Mouse (Mus musculus) kidney, adult 9 months (tissue): Measurements from ENCODE around the gene Stxbp4.

Source experiments
- DNase-seq: peaks from one replicate; pipeline ENCODE4 v3.0.0; 2022

Gene Stxbp4

GRCm38 (mm10) chr11:90553963-90554362, 83.9 kb downstream of the Stxbp4 start:
- peak; percentile 3 for DNase-seq

- DNase-seq: no peak
Measured at GRCm38 (mm10) chr11:90552303-90553201, 85.3 kb downstream of the Stxbp4 start.

GRCm38 (mm10) chr11:90548560-90548959, 89.3 kb downstream of the Stxbp4 start:
- no peak for DNase-seq

GRCm38 (mm10) chr11:90538636-90539263, 99.1 kb downstream of the Stxbp4 start:
- DNase-seq: no peak

GRCm38 (mm10) chr11:90525311-90525710, 112.6 kb downstream of the Stxbp4 start:
- DNase-seq: no peak

- DNase-seq: no peak
Measured at GRCm38 (mm10) chr11:90521040-90521439, 116.8 kb downstream of the Stxbp4 start.

- no peak for DNase-seq
Measured at GRCm38 (mm10) chr11:90517750-90518149, 120.1 kb downstream of the Stxbp4 start.

- DNase-seq: no peak
Measured at GRCm38 (mm10) chr11:90512538-90513219, 125.2 kb downstream of the Stxbp4 start.

GRCm38 (mm10) chr11:90501846-90502245, 136.0 kb downstream of the Stxbp4 start:
- no peak for DNase-seq

- no peak for DNase-seq
Measured at GRCm38 (mm10) chr11:90499918-90500317, 138.0 kb downstream of the Stxbp4 start.

- no peak for DNase-seq
Measured at GRCm38 (mm10) chr11:90498461-90498860, 139.4 kb downstream of the Stxbp4 start.

- no peak for DNase-seq
Measured at GRCm38 (mm10) chr11:90494981-90495380, 142.9 kb downstream of the Stxbp4 start.

- DNase-seq: no peak
Measured at GRCm38 (mm10) chr11:90492511-90492910, 145.4 kb downstream of the Stxbp4 start.

GRCm38 (mm10) chr11:90489166-90489565, 148.7 kb downstream of the Stxbp4 start:
- DNase-seq: no peak

GRCm38 (mm10) chr11:90487686-90488085, 150.2 kb downstream of the Stxbp4 start:
- DNase-seq: no peak

- no peak for DNase-seq
Measured at GRCm38 (mm10) chr11:90484750-90485637, 152.9 kb downstream of the Stxbp4 start.

GRCm38 (mm10) chr11:90483766-90484165, 154.1 kb downstream of the Stxbp4 start:
- no peak for DNase-seq

GRCm38 (mm10) chr11:90481828-90482227, 156.1 kb downstream of the Stxbp4 start:
- no peak for DNase-seq

- DNase-seq: no peak
Measured at GRCm38 (mm10) chr11:90470271-90470670, 167.6 kb downstream of the Stxbp4 start.

- no peak for DNase-seq
Measured at GRCm38 (mm10) chr11:90464046-90464595, 173.8 kb downstream of the Stxbp4 start.

GRCm38 (mm10) chr11:90460458-90460857, 177.4 kb downstream of the Stxbp4 start:
- no peak for DNase-seq

- DNase-seq: no peak
Measured at GRCm38 (mm10) chr11:90452134-90452533, 185.8 kb downstream of the Stxbp4 start.
